Mouse (Mus musculus): ENCODE results near the gene Fam120b.

DNA sequence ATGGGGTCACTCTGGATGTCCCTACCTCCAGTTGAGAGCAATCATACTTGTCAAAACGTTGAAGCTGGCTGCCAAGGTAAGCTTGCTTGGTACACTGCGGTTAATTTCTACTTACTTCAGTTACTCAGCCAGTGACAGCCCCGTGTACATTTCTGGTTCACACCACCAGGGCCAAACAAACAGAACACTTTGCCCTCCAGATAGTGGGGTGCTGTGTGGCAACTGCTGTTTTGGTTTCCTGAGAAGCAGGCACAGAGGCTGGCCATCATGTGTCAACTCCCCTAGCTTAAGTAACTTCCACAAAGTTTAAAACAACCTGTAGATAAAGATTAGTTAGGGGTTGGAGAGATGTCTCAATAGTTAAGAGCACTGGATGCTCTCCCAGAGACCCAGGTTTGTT is 38.7 kb downstream of the Fam120b start:
- TF ChIP-seq CTCF (IDR thresholded peaks at IDR 0.05; ENCODE audit: low read depth, low read length) = no peak
- TF ChIP-seq POLR2A (IDR thresholded peaks at IDR 0.05; ENCODE audit: extremely low read depth, insufficient read depth, low read length) = no peak

Data from liver, adult 2 months (tissue).